Mouse (Mus musculus): ENCODE measurements around the gene Cachd1.

Cachd1 gene

GRCm38 (mm10) chr4:100879414-100879813, 102.9 kb downstream of the Cachd1 start:
- DNase-seq = no peak

- no peak for DNase-seq
Measured at GRCm38 (mm10) chr4:100880075-100880474, 103.6 kb downstream of the Cachd1 start.

GRCm38 (mm10) chr4:100885793-100886742, 109.6 kb downstream of the Cachd1 start:
- peak; percentile 72 for DNase-seq

GRCm38 (mm10) chr4:100886743-100887416, 110.4 kb downstream of the Cachd1 start:
- no peak for DNase-seq

GRCm38 (mm10) chr4:100890106-100890970, 113.9 kb downstream of the Cachd1 start:
- DNase-seq = no peak

GRCm38 (mm10) chr4:100893739-100894138, 117.3 kb downstream of the Cachd1 start:
- DNase-seq = no peak

GRCm38 (mm10) chr4:100894142-100894541, 117.7 kb downstream of the Cachd1 start:
- DNase-seq = no peak

GRCm38 (mm10) chr4:100896260-100897010, 120.0 kb downstream of the Cachd1 start:
- no peak for DNase-seq

GRCm38 (mm10) chr4:100897943-100898342, 121.5 kb downstream of the Cachd1 start:
- DNase-seq = no peak

- peak; percentile 65 for DNase-seq
Measured at GRCm38 (mm10) chr4:100909694-100910340, 133.3 kb downstream of the Cachd1 start.

- no peak for DNase-seq
Measured at GRCm38 (mm10) chr4:100910605-100911330, 134.3 kb downstream of the Cachd1 start.

- no peak for DNase-seq
Measured at GRCm38 (mm10) chr4:100911658-100912057, 135.2 kb downstream of the Cachd1 start.

GRCm38 (mm10) chr4:100913666-100914065, 137.2 kb downstream of the Cachd1 start:
- DNase-seq = no peak

- no peak for DNase-seq
Measured at GRCm38 (mm10) chr4:100914532-100914931, 138.1 kb downstream of the Cachd1 start.

- no peak for DNase-seq
Measured at GRCm38 (mm10) chr4:100915093-100915492, 138.6 kb downstream of the Cachd1 start.

- DNase-seq = no peak
Measured at GRCm38 (mm10) chr4:100917511-100917910, 141.0 kb downstream of the Cachd1 start.

GRCm38 (mm10) chr4:100920413-100920812, 143.9 kb downstream of the Cachd1 start:
- DNase-seq = no peak

- peak; percentile 88 for DNase-seq
Measured at GRCm38 (mm10) chr4:100922816-100923554, 146.5 kb downstream of the Cachd1 start.

GRCm38 (mm10) chr4:100923598-100923997, 147.1 kb downstream of the Cachd1 start:
- peak; percentile 33 for DNase-seq

- DNase-seq = no peak
Measured at GRCm38 (mm10) chr4:100924276-100924675, 147.8 kb downstream of the Cachd1 start.

Data from lung, postnatal 36 days (tissue).